Mouse (Mus musculus) heart, postnatal 0 days (tissue): ENCODE measurements around the gene Akt1. TPM values are rescaled to one million over a fixed set of nuclear protein-coding genes. Genes with fewer than 3 reads are reported as not detected.

Source experiments
- ATAC-seq: fragments of 200-750 bp; cut with Nextera tagmentation; 2 replicates; pipeline ENCODE4 v1.8.0; 2017; ENCODE audit warnings: low read depth, moderate number of reproducible peaks, moderate library complexity; ENCODE audit not compliant: insufficient read depth
- DNase-seq: peaks from one replicate; pipeline ENCODE4 v3.0.0-alpha.2; 2016; ENCODE audit warnings: low spot score
- H3K27ac ChIP-seq: fragments of 300-500 bp; sonication (generic); 2 replicates; pipeline ENCODE4 v1.5.1; 2014; ENCODE audit warnings: low read depth, mild to moderate bottlenecking
- H3K27me3 ChIP-seq: fragments of 300-500 bp; sonication (generic); 2 replicates; pipeline ENCODE4 v1.6.1; 2014; ENCODE audit warnings: low read length, mixed read lengths; ENCODE audit not compliant: control insufficient read depth, insufficient read depth
- H3K36me3 ChIP-seq: fragments of 300-500 bp; sonication (generic); replicated peaks from 2 replicates; pipeline ENCODE4 v1.6.1; 2014; ENCODE audit warnings: low read length, mixed read lengths; ENCODE audit not compliant: control insufficient read depth, insufficient read depth
- H3K4me1 ChIP-seq: fragments of 300-500 bp; sonication (generic); 2 replicates; pipeline ENCODE4 v1.6.1; 2014; ENCODE audit warnings: antibody characterized with exemption; ENCODE audit not compliant: control insufficient read depth, insufficient read depth
- H3K4me2 ChIP-seq: fragments of 300-500 bp; sonication (generic); 2 replicates; pipeline ENCODE4 v1.6.1; 2014; ENCODE audit warnings: low read depth, mild to moderate bottlenecking, low read length, moderate library complexity
- H3K4me3 ChIP-seq: fragments of 300-500 bp; sonication (generic); 2 replicates; pipeline ENCODE4 v1.5.1; 2014; ENCODE audit warnings: low read depth, low read length
- H3K9ac ChIP-seq: fragments of 300-500 bp; sonication (generic); replicated peaks from 2 replicates; pipeline ENCODE4 v1.6.1; 2014; ENCODE audit warnings: low read depth, low read length, mixed read lengths
- H3K9me3 ChIP-seq: fragments of 300-500 bp; sonication (generic); replicated peaks from 2 replicates; pipeline ENCODE4 v1.6.1; 2016; ENCODE audit warnings: low read length; ENCODE audit not compliant: control insufficient read depth
- CTCF ChIP-seq: IDR thresholded peaks from 2 replicates; pipeline ENCODE4 v1.5.1; 2016; ENCODE audit warnings: antibody characterized with exemption, control low read depth, low read depth
- EP300 ChIP-seq: IDR thresholded peaks from 2 replicates; pipeline ENCODE4 v1.6.1; 2016; ENCODE audit warnings: antibody characterized with exemption, low read depth
- WGBS: fragments of 180-500 bp; shearing (Covaris S2); extraction: QIAGEN DNeasy Blood & Tissue Kit; methylation state at CpG from one replicate; pipeline ENCODE4 v1.1.7; 2014; 5-methylcytosine and 5-hydroxymethylcytosine counted together
- polyA plus RNA-seq: library from polyadenylated mRNA; unstranded; fragments of >200 nt; fragmentation: Nextera tagmentation; extraction: Ambion mirVana; gene quantifications from 2 replicates; pipeline ENCODE4 v1.2.1, GENCODE M21; 2015
- total RNA-seq: library from RNA; depleted of rRNA; stranded (reverse); fragments of >200 nt; gene quantifications from 2 replicates; pipeline ENCODE4 v1.2.3, GENCODE M21; 2014; ENCODE audit warnings: low replicate concordance

Gene Akt1
- total and polyA plus RNA-seq, 2 experiments from 2014 or later, result 70.9 to 206 TPM

- DNase-seq (no peak), ATAC-seq (no peak)
- WGBS, result 70% methylated on average over 7 of the region's 7 CpGs
Measured at GRCm38 (mm10) chr12:112658619-112659018, 16.1 kb downstream of the Akt1 start.

DNA sequence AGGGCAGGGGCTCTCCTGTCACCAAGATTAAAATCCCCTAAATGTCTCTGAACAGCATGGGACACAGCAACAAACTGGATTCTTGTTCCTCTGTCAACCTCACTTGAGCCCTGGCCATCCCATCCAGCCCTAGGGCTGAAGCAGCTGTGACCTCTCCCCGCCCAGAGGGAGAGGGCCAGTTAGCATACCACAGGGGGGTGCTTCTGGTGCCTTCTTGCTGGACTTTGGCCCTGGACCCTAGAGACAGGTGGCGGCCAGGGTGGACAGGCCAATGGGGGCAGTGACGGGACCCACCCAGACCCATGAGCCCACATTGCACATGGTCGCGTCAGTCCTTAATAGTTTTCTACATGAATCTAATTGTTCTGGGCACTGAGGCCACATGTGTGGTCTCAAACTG is 20.6 kb downstream of the Akt1 start:
- WGBS, result 82% methylated on average over 5 of the region's 5 CpGs
- Histone ChIP-seq H3K27ac (peak overlapping the region; percentile 79), H3K36me3 (peaks cover 67% of the 10 kb centered on the region), H3K9ac (no peak overlapping the region), H3K4me1 (peaks cover 3% of the 10 kb centered on the region; the same call in 1 of the 2 replicates), H3K27me3 (no peaks in the 10 kb centered on the region), H3K9me3 (no peaks in the 10 kb centered on the region), H3K4me3 (no peak overlapping the region), H3K4me2 (no peak overlapping the region)
- ATAC-seq, result no peak
- DNase-seq, result no peak
- TF ChIP-seq EP300, result no peak
- TF ChIP-seq CTCF, result no peak

More at GRCm38 (mm10) chr12:112658619-112659018, 16.1 kb downstream of the Akt1 start:
- Histone ChIP-seq H3K4me1 (peaks cover 14% of the 10 kb centered on the region), H3K27ac (no peak overlapping the region), H3K9me3 (no peaks in the 10 kb centered on the region), H3K27me3 (no peaks in the 10 kb centered on the region), H3K4me2 (no peak overlapping the region), H3K4me3 (no peak overlapping the region), H3K36me3 (peaks cover 88% of the 10 kb centered on the region), H3K9ac (no peak overlapping the region)
- no peak for TF ChIP-seq CTCF
- TF ChIP-seq EP300, result no peak

DNA sequence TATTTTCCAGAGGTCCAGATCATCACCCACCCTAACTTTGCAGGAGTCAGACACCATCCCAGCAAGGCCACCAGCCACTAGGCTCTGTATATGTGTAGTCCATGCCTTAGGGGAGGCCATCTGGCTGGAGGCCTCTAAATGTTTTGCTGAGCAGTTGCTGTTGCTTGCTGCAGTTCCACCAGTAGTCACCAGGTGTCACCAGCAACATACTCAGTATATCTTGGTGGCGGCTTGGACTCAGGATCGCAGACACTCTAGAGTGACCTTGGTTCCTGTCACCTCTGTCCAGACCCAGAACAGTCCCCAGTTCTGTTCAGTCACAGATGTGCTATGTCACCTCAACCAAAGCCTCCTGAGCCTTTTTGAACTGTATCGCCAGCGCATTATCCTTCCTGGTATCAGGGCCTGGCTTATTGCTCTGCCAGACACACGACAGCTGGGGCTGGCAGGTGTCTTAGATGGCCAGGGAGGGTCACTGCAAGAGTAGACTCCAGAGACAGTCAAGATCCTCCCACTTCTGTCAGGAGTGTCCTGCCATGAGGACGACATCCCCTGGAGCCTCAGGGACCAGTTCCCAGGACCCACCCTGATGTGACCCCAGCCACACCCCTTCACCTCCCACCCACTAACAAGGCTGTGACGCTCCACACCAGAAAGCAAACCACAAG is 21.4 kb downstream of the Akt1 start:
- H3K9me3 ChIP-seq, result no peaks in the 10 kb centered on the region
- peaks cover 61% of the 10 kb centered on the region for H3K36me3 ChIP-seq
- H3K4me2 ChIP-seq, result no peak overlapping the region
- no peaks in the 10 kb centered on the region for H3K27me3 ChIP-seq
- H3K4me3 ChIP-seq, result no peak overlapping the region
- TF ChIP-seq EP300 (no peak), CTCF (peak; percentile 99)
- WGBS, result 18% methylated on average over 7 of the region's 7 CpGs
- no peak overlapping the region for H3K9ac ChIP-seq
- H3K4me1 ChIP-seq, result peaks cover 3% of the 10 kb centered on the region; the same call in 1 of the 2 replicates
- ATAC-seq, result peak; percentile 88
- DNase-seq, result peak; percentile 89
- peak overlapping the region; percentile 79 for H3K27ac ChIP-seq

GRCm38 (mm10) chr12:112651778-112652439 is 22.8 kb downstream of the Akt1 start:
- no peak for ATAC-seq
- H3K27ac ChIP-seq, result no peak overlapping the region
- TF ChIP-seq EP300, result no peak
- TF ChIP-seq CTCF, result no peak
- no peak overlapping the region for H3K4me3 ChIP-seq
- no peak overlapping the region for H3K4me2 ChIP-seq
- 67% methylated on average over 5 of the region's 5 CpGs for WGBS
- H3K9me3 ChIP-seq, result no peaks in the 10 kb centered on the region
- DNase-seq, result no peak
- H3K9ac ChIP-seq, result no peak overlapping the region
- peaks cover 3% of the 10 kb centered on the region; the same call in 1 of the 2 replicates for H3K4me1 ChIP-seq
- H3K36me3 ChIP-seq, result peaks cover 53% of the 10 kb centered on the region
- no peaks in the 10 kb centered on the region for H3K27me3 ChIP-seq

DNA sequence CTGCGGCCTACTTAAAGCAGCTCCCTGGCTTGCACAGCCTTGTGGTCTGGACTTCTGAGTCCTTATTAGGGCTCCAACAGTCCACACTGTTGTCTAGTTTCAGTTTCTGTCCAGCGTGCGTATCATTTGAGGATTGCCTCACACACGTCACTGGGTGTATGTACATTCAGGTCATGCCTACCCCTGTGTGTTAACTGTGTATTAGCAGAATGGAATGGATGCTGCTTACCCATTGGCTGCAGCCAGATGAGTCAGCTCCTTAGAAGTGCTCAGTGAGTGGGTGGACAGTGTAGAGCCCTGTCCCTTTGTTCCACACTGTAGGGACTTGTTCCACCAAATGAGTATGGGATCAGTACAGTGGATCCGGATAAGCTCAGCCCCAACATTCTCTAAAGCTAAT is 26.6 kb downstream of the Akt1 start:
- Histone ChIP-seq H3K4me1 (peaks cover 11% of the 10 kb centered on the region), H3K4me3 (no peak overlapping the region), H3K9ac (no peak overlapping the region), H3K4me2 (no peak overlapping the region), H3K9me3 (no peaks in the 10 kb centered on the region), H3K27me3 (no peaks in the 10 kb centered on the region), H3K27ac (no peak overlapping the region), H3K36me3 (peaks cover 22% of the 10 kb centered on the region)
- ATAC-seq, result no peak
- TF ChIP-seq EP300 (no peak), CTCF (no peak)
- 87% methylated on average over 5 of the region's 5 CpGs for WGBS
- DNase-seq, result no peak
